Mouse (Mus musculus): ENCODE measurements around the gene Eif4g3. TPM values are rescaled to one million over a fixed set of nuclear protein-coding genes. Genes with fewer than 3 reads are reported as not detected.

The Eif4g3 gene
- polyA plus RNA-seq, 1 experiment from 2014 or later, result 17.2 TPM

DNA sequence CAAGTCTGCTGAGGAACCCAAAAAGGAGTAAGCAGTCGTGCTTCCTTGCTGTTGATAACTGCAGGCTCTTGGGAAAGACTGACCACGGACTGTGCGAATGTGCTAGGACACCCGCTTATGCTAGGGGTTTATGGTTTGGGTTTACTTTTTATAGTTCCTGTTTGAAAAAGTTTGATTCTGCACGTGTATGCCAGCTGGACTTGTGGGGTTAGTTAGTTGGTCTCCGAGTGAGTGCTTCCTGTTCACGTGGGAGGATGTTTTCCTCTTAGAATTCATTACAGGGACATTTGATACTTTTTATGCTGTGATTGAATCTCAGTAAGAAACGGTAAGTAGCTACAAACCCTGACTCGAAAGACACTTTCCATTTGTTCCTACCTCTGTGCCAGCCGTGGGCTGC is 230.8 kb downstream of the Eif4g3 start:
- Histone ChIP-seq H3K4me1 (replicated peaks) (peaks cover 25% of the 10 kb centered on the region), H3K36me3 (peaks cover 65% of the 10 kb centered on the region), H3K4me3 (no peak overlapping the region), H3K27ac (no peak overlapping the region), H3K9ac (no peak overlapping the region), H3K4me2 (no peak overlapping the region), H3K9me3 (replicated peaks) (no peaks in the 10 kb centered on the region), H3K27me3 (no peaks in the 10 kb centered on the region)
- no peak for ATAC-seq (replicated peaks; ENCODE audit: insufficient number of reproducible peaks, insufficient read depth, low FRiP score, low read depth)
- WGBS, result 82% methylated on average over 10 of the region's 10 CpGs

- no peak overlapping the region for H3K9ac ChIP-seq
- peaks cover 25% of the 10 kb centered on the region for H3K4me1 ChIP-seq (replicated peaks)
- peaks cover 19% of the 10 kb centered on the region for H3K27me3 ChIP-seq
- WGBS, result 62% methylated on average over 27 of the region's 27 CpGs
- no peaks in the 10 kb centered on the region for H3K9me3 ChIP-seq (replicated peaks)
- no peak overlapping the region for H3K4me3 ChIP-seq
- H3K27ac ChIP-seq, result no peak overlapping the region
- no peak for ATAC-seq (replicated peaks; ENCODE audit: insufficient number of reproducible peaks, insufficient read depth, low FRiP score, low read depth)
- H3K4me2 ChIP-seq, result no peak overlapping the region
- peaks cover 43% of the 10 kb centered on the region for H3K36me3 ChIP-seq
These were observed 254.2 kb downstream of the Eif4g3 start for GRCm38 (mm10) chr4:138246756-138247665.

DNA sequence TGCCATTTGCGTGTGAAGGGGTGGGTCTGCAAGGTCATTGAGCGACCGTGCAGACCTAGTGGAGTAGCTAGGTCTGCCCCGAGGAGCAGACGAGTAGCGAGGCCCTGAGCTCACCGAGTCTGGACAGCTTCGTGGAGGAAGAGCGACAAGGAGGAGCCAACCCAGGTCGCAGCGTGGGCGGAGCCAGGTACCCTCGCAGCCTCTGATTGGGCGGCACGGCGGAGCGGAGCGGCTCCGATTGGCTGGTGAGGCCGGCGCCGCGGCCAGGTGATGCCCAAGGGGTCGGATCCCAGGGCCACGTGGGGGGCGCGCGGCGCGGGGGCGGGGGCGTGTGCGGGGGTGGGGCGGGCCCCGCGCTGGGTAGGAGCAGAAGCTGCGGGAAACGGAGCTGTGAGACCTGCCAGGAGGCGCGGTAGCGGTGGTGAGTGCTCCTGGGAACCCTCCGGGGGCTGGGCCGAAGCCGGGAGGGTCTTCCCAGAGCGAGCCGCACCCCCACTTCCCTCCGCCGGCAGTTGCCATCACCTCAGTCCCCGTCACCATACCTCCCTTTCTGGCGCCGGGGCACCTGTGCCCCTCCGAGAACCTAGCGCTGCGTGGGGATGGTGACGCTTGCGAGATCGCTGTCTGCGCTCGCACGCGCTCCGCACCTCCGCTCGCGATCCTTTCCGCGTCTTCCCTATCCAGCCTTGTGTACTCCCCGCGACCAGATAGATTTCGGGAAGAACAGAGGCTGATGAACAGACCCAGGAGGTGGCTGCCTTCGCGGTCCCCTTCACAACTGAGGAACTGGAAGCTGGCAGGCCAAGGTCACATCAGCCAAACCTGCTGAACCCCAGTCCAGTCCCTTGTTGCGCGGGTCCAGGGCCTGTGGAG is 257.5 kb downstream of the Eif4g3 start, which contains the start of the genes Sh2d5 and Kif17:
Gene Sh2d5 (plus strand): TSS at position 316 of the 873 bp plus-strand sequence.
Gene Kif17 (plus strand): TSS at position 348 of the 873 bp plus-strand sequence.
- H3K9ac ChIP-seq, result peak within 1 kb of the TSS; percentile 49
- whole genome bisulfite sequencing, result under 1% methylated on average over 70 of the region's 74 CpGs
- H3K4me1 ChIP-seq (replicated peaks), result peaks cover 29% of the 10 kb centered on the region
- H3K27me3 ChIP-seq, result peaks cover 42% of the 10 kb centered on the region
- peak within 1 kb of the TSS; percentile 56 for H3K4me3 ChIP-seq
- ATAC-seq (replicated peaks; ENCODE audit: insufficient number of reproducible peaks, insufficient read depth, low FRiP score, low read depth), result peak; percentile 62
- H3K4me2 ChIP-seq, result peak within 1 kb of the TSS; percentile 99
- no peaks in the 10 kb centered on the region for H3K9me3 ChIP-seq (replicated peaks)
- peaks cover 10% of the 10 kb centered on the region for H3K36me3 ChIP-seq
- no peak within 1 kb of the TSS for H3K27ac ChIP-seq

DNA sequence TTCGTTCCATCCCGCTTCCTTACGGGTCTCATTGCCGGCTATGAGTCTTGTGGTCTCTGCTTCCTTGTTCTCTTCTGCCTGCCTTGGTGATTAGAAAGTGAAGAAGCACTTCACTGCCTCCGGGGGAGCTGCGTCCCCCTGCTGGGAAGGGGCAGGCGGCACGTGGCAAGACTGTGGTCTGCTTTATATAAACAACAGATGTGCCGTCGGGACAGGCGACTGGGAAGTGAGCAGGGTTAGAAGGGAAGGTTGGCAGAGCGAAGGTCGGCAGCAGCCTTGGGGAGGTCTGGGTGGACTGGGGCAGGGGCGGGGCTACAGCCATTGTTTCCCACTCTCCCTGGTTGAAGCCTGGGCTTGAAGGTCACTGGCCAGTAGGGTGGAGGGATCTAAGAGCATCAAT is 259.0 kb downstream of the Eif4g3 start:
- peak overlapping the region; percentile 56 for H3K4me3 ChIP-seq
- H3K4me1 ChIP-seq (replicated peaks), result peaks cover 29% of the 10 kb centered on the region
- peak overlapping the region; percentile 99 for H3K4me2 ChIP-seq
- peaks cover 56% of the 10 kb centered on the region for H3K27me3 ChIP-seq
- H3K27ac ChIP-seq, result no peak overlapping the region
- H3K9ac ChIP-seq, result no peak overlapping the region
- WGBS, result under 1% methylated on average over 14 of the region's 14 CpGs
- peaks cover 3% of the 10 kb centered on the region; the same call in 1 of the 2 replicates for H3K36me3 ChIP-seq
- no peak for ATAC-seq (replicated peaks; ENCODE audit: insufficient number of reproducible peaks, insufficient read depth, low FRiP score, low read depth)
- no peaks in the 10 kb centered on the region for H3K9me3 ChIP-seq (replicated peaks)

DNA sequence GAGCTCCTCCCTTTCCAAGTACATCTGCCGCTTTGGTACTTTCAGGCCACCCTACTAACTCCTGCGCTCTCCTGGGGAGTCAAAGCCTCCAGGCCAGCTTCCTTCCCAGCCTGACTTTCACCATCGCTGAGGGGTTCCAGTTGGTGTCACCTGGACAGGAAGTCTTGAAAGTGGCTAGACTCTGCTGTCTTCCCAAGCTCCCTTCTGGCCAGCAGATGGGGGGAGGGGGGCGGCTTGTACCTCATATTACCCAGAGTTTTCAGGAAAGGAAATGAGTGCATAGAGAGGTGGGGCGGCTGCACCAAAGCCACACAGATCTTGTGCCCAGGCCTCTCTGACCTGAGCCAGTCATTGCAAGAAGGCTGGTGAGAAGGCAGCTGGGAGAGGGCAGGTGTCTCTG is 259.4 kb downstream of the Eif4g3 start:
- no peak for ATAC-seq (replicated peaks; ENCODE audit: insufficient number of reproducible peaks, insufficient read depth, low FRiP score, low read depth)
- peaks cover 29% of the 10 kb centered on the region for H3K4me1 ChIP-seq (replicated peaks)
- H3K27me3 ChIP-seq, result peaks cover 56% of the 10 kb centered on the region
- H3K9me3 ChIP-seq (replicated peaks), result no peaks in the 10 kb centered on the region
- no peak overlapping the region for H3K27ac ChIP-seq
- no peak overlapping the region for H3K9ac ChIP-seq
- peak overlapping the region; percentile 56 for H3K4me3 ChIP-seq
- peak overlapping the region; percentile 99 for H3K4me2 ChIP-seq
- 22% methylated on average over 5 of the region's 5 CpGs for WGBS
- no peaks in the 10 kb centered on the region for H3K36me3 ChIP-seq

DNA sequence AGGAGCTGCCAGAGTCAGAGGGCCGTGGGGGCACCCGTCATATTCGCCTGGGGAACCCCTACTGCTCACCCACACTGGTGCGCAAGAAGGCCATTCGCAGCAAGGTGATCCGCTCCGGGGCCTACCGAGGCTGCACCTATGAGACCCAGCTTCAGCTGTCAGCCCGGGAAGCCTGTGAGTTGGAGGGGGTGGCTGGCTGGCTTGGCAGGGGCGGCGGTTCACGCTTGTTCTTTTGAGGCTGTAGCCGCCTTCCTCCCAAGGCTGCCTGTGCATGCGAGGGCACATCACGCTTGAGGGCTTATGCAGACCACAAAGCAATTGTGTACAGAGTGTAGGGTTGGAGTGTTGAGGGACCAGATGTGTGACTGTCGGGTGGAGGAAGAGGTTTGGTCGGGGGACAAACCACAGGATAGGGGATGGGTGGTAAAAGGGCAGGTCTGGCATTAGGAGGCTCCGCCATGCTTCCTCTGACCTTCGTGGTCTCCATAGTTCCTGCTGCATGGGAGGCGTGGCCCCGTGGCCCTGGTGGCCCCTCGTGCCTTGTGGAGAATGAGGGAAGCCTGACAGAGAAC is 264.4 kb downstream of the Eif4g3 start:
- 76% methylated on average over 22 of the region's 22 CpGs for WGBS
- no peak for ATAC-seq (replicated peaks; ENCODE audit: insufficient number of reproducible peaks, insufficient read depth, low FRiP score, low read depth)
- Histone ChIP-seq H3K27ac (no peak overlapping the region), H3K4me3 (no peak overlapping the region), H3K4me1 (replicated peaks) (peaks cover 5% of the 10 kb centered on the region), H3K27me3 (peaks cover 48% of the 10 kb centered on the region), H3K9ac (no peak overlapping the region), H3K9me3 (replicated peaks) (no peaks in the 10 kb centered on the region), H3K4me2 (no peak overlapping the region), H3K36me3 (no peaks in the 10 kb centered on the region)

Small RNA genes within 50 kb of the gene (microRNA-seq; reads per million reads assigned to microRNA genes)
- gene Mir6399, result 0.84 reads per million

Other genes with a start within 250 kb of the Eif4g3 start
- 3.0 and 4.9 TPM in 2 replicates for gene Alpl, start 196.6 kb upstream of the Eif4g3 start, polyA plus RNA-seq (2015; fragmentation: Nextera tagmentation; extraction: Ambion mirVana)
- 51.3 and 77.2 TPM in 2 replicates for gene Ece1, start 130.8 kb upstream of the Eif4g3 start, polyA plus RNA-seq (2015; fragmentation: Nextera tagmentation; extraction: Ambion mirVana)
- gene Hp1bp3, start 223.3 kb downstream of the Eif4g3 start, polyA plus RNA-seq (2015; fragmentation: Nextera tagmentation; extraction: Ambion mirVana), result 96.1 and 97.9 TPM in 2 replicates